Mouse (Mus musculus): Measurements from ENCODE around the gene Ppm1g.

DNA sequence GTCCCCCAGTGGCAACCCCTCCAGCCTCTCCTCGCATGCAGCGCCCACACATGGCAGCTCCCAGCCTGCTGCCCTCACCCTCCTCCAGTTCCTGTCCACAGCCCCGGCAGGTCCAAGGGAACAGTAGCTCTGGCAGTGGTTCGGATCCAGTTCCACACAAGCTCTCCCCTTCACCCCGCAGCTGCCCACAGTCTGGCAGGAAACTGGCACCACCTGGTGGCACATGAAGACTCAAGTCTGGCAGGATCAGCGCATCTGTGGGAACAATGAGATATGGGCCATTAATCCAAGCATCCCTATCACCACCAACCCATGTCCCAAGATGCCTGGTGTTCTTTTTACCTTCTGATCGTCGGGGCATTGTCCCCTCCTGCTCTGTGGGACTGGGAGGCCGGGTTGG lies 20.6 kb downstream of the Ppm1g start:
- TF ChIP-seq USF1 (IDR thresholded peaks at IDR 0.05; ENCODE audit: low read depth) (no peak), CTCF (IDR thresholded peaks at IDR 0.05; ENCODE audit: control insufficient read depth, insufficient read depth, insufficient read length) (no peak), MYOG (IDR thresholded peaks at IDR 0.05; ENCODE audit: control insufficient read depth, extremely low read depth, insufficient read length) (no peak), MAX (IDR thresholded peaks at IDR 0.05) (no peak), CEBPB (IDR thresholded peaks at IDR 0.05; ENCODE audit: low read depth) (no peak), MYOD1 (IDR thresholded peaks at IDR 0.05; ENCODE audit: control insufficient read depth, insufficient read length, low read depth) (no peak), FOSL1 (IDR thresholded peaks at IDR 0.05; ENCODE audit: insufficient read depth, low read length, poor library complexity, severe bottlenecking) (no peak)
